Mouse (Mus musculus) heart, postnatal 10 days (tissue): Measurements from ENCODE around the gene Gnpnat1. TPM values are rescaled to one million over a fixed set of nuclear protein-coding genes. Genes with fewer than 3 reads are reported as not detected.
"Not testable (repeated sequence)": the region's sequence is repeated elsewhere in the genome, so short reads cannot be mapped to it uniquely, and the experiment has no call there.

ENCODE experiments used
- DNase-seq, 2 experiments: peaks; one replicate each; pipeline ENCODE4 v3.0.0; 2021
- intact Hi-C: fragments of 180-260 bp; cut with DNase I; formaldehyde crosslinking; loops from one replicate; pipeline ENCODE4 v1.15.1; 2025
- total RNA-seq, 2 experiments: library from RNA; stranded (reverse); gene quantifications; 2 replicates each; pipeline ENCODE4 v1.2.3; 2021

Gene Gnpnat1
- total RNA-seq = 10 to 100 TPM; 10.0 to 10.6 TPM

GRCm38 (mm10) chr14:45404813-45405212 is at the start of gene Gnpnat1:
Gene Gnpnat1, minus strand, starts transcription at chr14:45404913.
- intact Hi-C loops, DNase-seq: not testable (repeated sequence)

GRCm38 (mm10) chr14:45453538-45454233 is 49.0 kb upstream of the Gnpnat1 start:
- peak; percentile 43 to 45 for DNase-seq

GRCm38 (mm10) chr14:45452861-45453512 is 48.3 kb upstream of the Gnpnat1 start:
- intact Hi-C loops = loop anchor here (2.0 kb wide), 1 partner anchor 76 kb away; no protein-coding TSS in a partner anchor
- DNase-seq = peak; percentile 72 to 75

More at GRCm38 (mm10) chr14:45453538-45454233, 49.0 kb upstream of the Gnpnat1 start:
- intact Hi-C loops = loop anchor here (2.0 kb wide), 1 partner anchor 75 kb away; no protein-coding TSS in a partner anchor

- peak; percentile 51 to 57 for DNase-seq
Measured at GRCm38 (mm10) chr14:45452148-45452547, 47.4 kb upstream of the Gnpnat1 start.

DNA sequence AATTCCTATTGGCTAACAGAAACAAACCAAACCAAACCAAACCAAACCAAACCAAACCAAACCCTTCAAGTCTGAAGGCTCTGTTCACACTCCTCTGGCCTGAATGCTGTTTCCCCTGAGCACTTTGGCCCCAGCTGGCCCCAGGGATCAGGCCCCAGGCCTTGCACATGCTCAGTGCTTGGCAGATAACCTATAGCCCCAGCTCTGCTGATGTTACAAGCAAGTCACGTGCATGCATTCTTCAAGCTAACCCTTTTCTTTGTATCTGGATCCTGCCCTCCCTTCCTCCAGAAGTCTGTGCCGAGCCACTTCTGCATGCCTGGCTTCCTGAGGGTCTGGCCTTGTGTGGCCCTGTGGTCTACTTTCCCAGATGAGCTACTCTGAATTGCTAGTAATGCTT is 46.4 kb upstream of the Gnpnat1 start:
- DNase-seq = no peak
- intact Hi-C loops = no loop called here

More at GRCm38 (mm10) chr14:45452148-45452547, 47.4 kb upstream of the Gnpnat1 start:
- intact Hi-C loops = loop anchor here (2.0 kb wide), 1 partner anchor 77 kb away; no protein-coding TSS in a partner anchor

GRCm38 (mm10) chr14:45446777-45447176 is 42.1 kb upstream of the Gnpnat1 start:
- no peak for DNase-seq
- intact Hi-C loops = no loop called here

GRCm38 (mm10) chr14:45445445-45445844 is 40.7 kb upstream of the Gnpnat1 start:
- peak; percentile 64 to 67 for DNase-seq
- intact Hi-C loops = no loop called here

DNA sequence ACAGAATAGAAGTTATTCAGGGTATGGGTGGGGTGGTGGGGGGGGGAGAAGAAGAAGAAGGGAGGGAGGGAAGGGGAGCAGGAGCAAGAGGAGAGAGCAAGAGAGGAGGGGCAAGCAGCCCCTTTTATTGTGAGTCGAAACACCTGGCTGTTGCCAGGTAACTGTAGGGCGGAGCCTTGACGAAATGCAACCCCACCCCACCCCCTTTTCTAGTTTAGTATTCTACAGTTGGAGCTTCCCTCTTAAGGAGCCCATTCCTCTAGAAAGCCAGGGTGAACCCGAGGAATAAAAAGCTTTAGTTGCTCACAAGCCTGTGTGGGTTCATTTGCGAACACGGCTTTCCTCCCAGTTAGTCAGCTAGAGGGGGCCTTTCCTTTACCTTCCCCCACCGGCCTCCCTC is 40.2 kb upstream of the Gnpnat1 start:
- no peak for DNase-seq
- intact Hi-C loops = no loop called here

GRCm38 (mm10) chr14:45442781-45443560 is 38.3 kb upstream of the Gnpnat1 start:
- no peak for DNase-seq
- intact Hi-C loops = no loop called here

DNA sequence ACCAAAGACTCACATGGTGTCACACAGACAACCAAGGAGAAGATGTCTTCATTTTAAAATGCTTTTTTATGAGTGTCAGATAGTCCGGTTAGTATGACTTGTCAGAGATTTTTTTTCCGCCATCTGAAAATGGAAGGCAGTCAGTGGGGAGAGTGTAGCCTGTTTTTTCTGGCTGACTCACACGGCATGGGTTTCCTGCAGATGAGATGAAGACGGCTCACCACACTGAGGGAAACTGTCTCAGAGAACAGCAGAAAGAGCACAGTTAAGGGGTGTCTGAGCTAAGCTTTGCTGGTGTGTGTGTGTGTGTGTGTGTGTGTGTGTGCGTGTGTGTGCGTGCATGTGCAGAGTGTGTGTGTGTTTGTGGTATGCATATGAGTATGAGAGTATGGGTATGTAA is 36.6 kb upstream of the Gnpnat1 start:
- DNase-seq = no peak
- intact Hi-C loops = no loop called here

GRCm38 (mm10) chr14:45439387-45439786 is 34.7 kb upstream of the Gnpnat1 start:
- intact Hi-C loops = no loop called here
- no peak for DNase-seq

- intact Hi-C loops = no loop called here
- DNase-seq = no peak
Measured at GRCm38 (mm10) chr14:45438931-45439275, 34.2 kb upstream of the Gnpnat1 start.

DNA sequence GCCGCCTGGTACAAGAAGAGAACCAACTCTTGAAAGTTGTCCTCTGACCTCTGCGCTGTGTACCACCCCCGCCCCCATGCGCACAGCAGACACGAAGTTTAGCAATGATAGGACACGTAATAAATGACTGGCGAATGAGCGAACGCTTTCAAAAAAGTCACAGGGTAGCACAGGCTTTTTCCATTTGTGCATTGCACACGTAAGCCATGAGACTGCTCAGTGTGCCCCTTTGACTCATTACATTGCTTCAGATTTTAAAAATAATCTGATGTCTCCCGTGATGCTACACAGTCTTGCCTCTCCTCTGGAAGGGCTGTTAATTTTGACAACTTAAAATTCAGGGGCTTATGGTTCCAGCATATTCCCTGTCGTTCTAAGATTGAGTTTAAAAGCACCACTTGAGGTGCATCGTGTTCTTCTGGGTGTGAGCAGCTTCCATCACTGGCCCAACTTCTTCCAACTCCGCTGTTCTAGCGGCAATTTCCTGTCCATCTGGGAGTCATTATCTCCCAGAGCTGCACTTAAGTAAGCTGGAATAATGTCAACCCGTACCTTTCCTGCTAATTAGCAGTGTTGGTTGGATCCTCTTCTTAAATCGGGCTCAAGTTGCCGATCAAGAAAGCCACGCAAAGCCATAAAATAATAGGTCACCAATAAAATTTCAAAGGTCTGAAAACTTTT is 33.7 kb upstream of the Gnpnat1 start:
- no peak for DNase-seq
- intact Hi-C loops = no loop called here

GRCm38 (mm10) chr14:45434220-45434619 is 29.5 kb upstream of the Gnpnat1 start:
- intact Hi-C loops = no loop called here
- no peak for DNase-seq

DNA sequence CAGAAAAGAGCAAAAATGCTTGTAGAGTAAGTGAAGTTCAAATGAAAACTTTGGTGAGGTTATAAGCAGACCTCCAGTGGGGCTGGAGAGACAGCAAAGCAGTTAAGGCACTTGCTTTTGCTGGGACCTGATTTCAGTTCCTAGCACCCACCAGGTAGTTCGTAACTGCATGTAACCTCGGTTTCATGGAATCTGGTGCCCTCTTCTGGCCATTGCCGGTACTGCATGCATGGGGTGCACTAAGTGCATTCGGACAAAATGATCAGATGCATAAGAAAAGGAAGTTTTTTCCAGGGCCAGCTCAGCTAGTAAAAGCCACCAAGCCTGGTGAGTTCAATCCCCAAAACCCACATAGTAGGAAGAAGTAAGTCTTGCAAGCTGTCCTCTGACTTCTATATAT is 27.3 kb upstream of the Gnpnat1 start:
- no peak for DNase-seq
- intact Hi-C loops = no loop called here

GRCm38 (mm10) chr14:45430066-45430842 is 25.5 kb upstream of the Gnpnat1 start:
- no peak for DNase-seq
- intact Hi-C loops = no loop called here

GRCm38 (mm10) chr14:45423220-45423619 is 18.5 kb upstream of the Gnpnat1 start:
- peak; percentile 56 to 74 for DNase-seq
- intact Hi-C loops = loop anchor here (1.0 to 5.0 kb wide), 4 partner anchors 117 to 350 kb away; no protein-coding TSS in a partner anchor

DNA sequence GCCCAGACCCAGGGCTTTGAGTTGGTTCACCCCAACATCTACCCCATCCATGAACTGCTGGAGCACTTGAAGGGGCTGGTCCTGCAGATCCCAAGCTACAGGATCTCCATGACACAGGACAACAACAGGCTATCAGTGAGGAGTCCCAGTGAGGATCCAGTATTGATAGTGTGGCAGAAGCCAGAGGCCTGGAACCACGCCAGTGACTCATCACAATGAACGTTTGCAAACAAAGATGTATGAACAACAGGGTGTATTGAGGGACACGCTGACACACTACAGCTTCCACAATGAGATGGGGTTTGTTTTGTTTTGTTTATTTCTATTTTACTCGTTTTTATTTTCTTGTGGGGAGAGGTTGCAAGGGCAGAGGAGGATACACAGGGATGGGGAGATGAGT is 17.7 kb upstream of the Gnpnat1 start:
- intact Hi-C loops = loop anchor here (2.0 to 5.0 kb wide), 2 partner anchors 270 to 350 kb away; no protein-coding TSS in a partner anchor
- DNase-seq = no peak

DNA sequence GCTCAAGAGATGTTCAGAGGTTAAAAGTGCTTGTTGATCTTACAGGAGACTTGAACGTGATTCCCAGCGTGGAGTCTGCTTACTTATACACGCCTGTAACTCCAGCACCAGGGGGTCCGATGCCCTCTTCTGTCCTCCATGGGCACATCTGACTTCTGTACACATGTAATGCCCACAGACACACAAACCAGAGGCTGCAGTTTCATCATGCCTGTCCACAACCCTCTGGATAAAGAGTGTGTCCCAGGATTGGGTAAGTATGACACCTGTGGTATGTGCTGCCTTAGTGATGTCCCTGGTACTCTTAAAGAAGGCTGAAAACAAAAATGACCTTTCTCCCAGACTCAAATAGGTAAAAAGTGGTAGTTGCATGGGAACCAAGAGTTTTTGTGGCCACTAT is 14.6 kb upstream of the Gnpnat1 start:
- intact Hi-C loops = no loop called here
- DNase-seq = no peak

- intact Hi-C loops = no loop called here
- DNase-seq = no peak
Measured at GRCm38 (mm10) chr14:45418553-45418952, 13.8 kb upstream of the Gnpnat1 start.
